Mouse (Mus musculus): ENCODE data around the gene Msgn1. TPM values are rescaled to one million over a fixed set of nuclear protein-coding genes. Genes with fewer than 3 reads are reported as not detected.

Msgn1 gene
- polyA plus RNA-seq, 1 experiment = not detected

DNA sequence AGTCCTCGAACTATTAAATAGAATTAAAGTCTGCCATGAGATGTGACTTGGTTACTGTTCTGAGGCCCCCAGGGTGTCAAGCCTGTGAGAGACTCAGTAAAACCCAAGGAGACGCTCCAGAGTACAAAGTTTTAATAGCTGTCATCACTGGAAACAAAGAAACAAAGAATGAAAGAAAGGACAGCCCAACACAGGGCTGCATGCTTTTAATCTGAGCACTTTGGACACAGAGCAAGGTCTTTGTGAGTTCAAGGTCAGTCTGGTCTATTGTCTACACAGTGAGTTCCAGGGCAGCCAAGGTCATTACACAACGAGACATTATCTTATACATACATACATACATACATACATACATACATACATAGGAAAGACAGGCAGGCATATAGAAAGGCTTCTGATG is 7.7 kb upstream of the Msgn1 start:
- H3K9me3 ChIP-seq (replicated peaks; ENCODE audit: control insufficient read depth, insufficient read depth, low read length, poor library complexity, severe bottlenecking) = no peaks in the 10 kb centered on the region
- TF ChIP-seq CTCF (IDR thresholded peaks at IDR 0.05; ENCODE audit: low read depth, low read length) (no peak), EP300 (IDR thresholded peaks at IDR 0.05; ENCODE audit: insufficient read depth, low read depth, low read length) (no peak), POLR2A (IDR thresholded peaks at IDR 0.05; ENCODE audit: insufficient read depth, low read length) (no peak)
- no peak overlapping the region for H3K4me3 ChIP-seq (ENCODE audit: low read depth, low read length)
- H3K36me3 ChIP-seq (ENCODE audit: control insufficient read depth, insufficient read depth, low read length, poor library complexity, severe bottlenecking) = no peaks in the 10 kb centered on the region
- no peaks in the 10 kb centered on the region for H3K27me3 ChIP-seq (ENCODE audit: control insufficient read depth, insufficient read depth, low read length, poor library complexity, severe bottlenecking)
- H3K4me1 ChIP-seq (ENCODE audit: control insufficient read depth, insufficient read depth, low read length) = no peaks in the 10 kb centered on the region
- no peak overlapping the region for H3K27ac ChIP-seq (ENCODE audit: insufficient read depth, low read length)
- no peak overlapping the region for H3K9ac ChIP-seq (ENCODE audit: low read depth, poor library complexity, severe bottlenecking)

DNA sequence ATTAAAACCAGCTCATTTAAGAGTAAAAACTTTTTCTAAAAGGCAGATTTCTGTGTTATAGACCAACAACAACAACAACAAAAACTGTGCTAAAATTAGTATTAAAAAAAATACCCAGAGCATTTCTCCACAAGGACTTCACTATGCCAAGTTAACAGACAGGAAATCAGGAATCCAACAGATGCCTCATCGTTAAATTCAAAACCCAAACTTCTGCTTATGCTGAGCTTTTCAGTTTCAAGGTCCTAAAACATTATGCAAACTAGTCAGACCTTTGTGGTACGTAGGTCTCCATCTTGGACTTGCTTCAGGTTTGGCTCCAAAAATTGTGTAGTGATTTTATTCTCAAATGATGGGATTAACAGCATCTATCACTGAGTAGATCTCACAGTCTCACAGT is 6.8 kb upstream of the Msgn1 start:
- Histone ChIP-seq H3K4me3 (ENCODE audit: low read depth, low read length) (no peak overlapping the region), H3K9ac (ENCODE audit: low read depth, poor library complexity, severe bottlenecking) (no peak overlapping the region), H3K36me3 (ENCODE audit: control insufficient read depth, insufficient read depth, low read length, poor library complexity, severe bottlenecking) (no peaks in the 10 kb centered on the region), H3K9me3 (replicated peaks; ENCODE audit: control insufficient read depth, insufficient read depth, low read length, poor library complexity, severe bottlenecking) (no peaks in the 10 kb centered on the region), H3K4me1 (ENCODE audit: control insufficient read depth, insufficient read depth, low read length) (no peaks in the 10 kb centered on the region), H3K27me3 (ENCODE audit: control insufficient read depth, insufficient read depth, low read length, poor library complexity, severe bottlenecking) (no peaks in the 10 kb centered on the region), H3K27ac (ENCODE audit: insufficient read depth, low read length) (no peak overlapping the region)
- TF ChIP-seq CTCF (IDR thresholded peaks at IDR 0.05; ENCODE audit: low read depth, low read length) (no peak), EP300 (IDR thresholded peaks at IDR 0.05; ENCODE audit: insufficient read depth, low read depth, low read length) (no peak), POLR2A (IDR thresholded peaks at IDR 0.05; ENCODE audit: insufficient read depth, low read length) (no peak)

DNA sequence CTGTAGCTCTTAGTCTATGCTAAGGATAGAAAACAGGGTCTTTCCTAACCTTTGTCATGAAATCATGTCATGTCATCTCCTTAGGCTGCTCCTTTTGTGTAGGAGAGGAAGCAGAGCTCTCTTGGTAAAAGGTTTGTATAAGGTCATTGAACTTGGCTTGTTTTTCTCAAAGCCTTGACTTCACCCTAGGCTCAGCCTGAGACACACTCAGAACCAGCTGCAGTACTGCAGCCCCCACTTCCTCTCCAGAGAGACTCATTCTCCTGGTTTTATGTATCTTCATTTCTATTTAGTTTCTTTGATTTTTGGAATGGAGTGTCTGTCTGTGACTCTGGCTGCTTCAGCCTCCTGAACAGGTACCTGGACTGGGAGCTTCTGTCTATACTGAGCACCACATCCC is 6.0 kb upstream of the Msgn1 start:
- Histone ChIP-seq H3K4me1 (ENCODE audit: control insufficient read depth, insufficient read depth, low read length) (no peaks in the 10 kb centered on the region), H3K4me3 (ENCODE audit: low read depth, low read length) (no peak overlapping the region), H3K36me3 (ENCODE audit: control insufficient read depth, insufficient read depth, low read length, poor library complexity, severe bottlenecking) (no peaks in the 10 kb centered on the region), H3K27me3 (ENCODE audit: control insufficient read depth, insufficient read depth, low read length, poor library complexity, severe bottlenecking) (no peaks in the 10 kb centered on the region), H3K9ac (ENCODE audit: low read depth, poor library complexity, severe bottlenecking) (no peak overlapping the region), H3K9me3 (replicated peaks; ENCODE audit: control insufficient read depth, insufficient read depth, low read length, poor library complexity, severe bottlenecking) (no peaks in the 10 kb centered on the region), H3K27ac (ENCODE audit: insufficient read depth, low read length) (no peak overlapping the region)
- TF ChIP-seq EP300 (IDR thresholded peaks at IDR 0.05; ENCODE audit: insufficient read depth, low read depth, low read length) = no peak
- no peak for TF ChIP-seq CTCF (IDR thresholded peaks at IDR 0.05; ENCODE audit: low read depth, low read length)
- no peak for TF ChIP-seq POLR2A (IDR thresholded peaks at IDR 0.05; ENCODE audit: insufficient read depth, low read length)

DNA sequence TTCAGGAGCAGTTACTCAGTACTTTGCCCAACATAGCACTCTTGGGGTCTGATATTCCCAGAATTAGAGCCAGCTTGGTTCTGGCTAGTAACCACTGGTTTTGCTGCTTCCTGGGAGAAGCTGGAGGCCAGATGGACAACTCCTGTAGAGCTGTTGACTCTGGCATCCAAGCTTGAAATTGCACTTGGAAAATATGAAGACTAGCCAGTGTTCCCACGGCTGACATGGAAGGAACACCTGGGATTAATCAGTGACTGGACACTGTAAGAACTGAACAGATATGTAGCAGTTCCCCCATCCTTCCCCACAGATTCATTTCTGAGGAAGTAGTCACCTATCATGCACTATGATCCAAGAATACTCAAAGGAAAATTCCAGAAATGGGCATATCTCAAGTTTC is 4.1 kb upstream of the Msgn1 start:
- TF ChIP-seq EP300 (IDR thresholded peaks at IDR 0.05; ENCODE audit: insufficient read depth, low read depth, low read length) = no peak
- TF ChIP-seq POLR2A (IDR thresholded peaks at IDR 0.05; ENCODE audit: insufficient read depth, low read length) = no peak
- no peaks in the 10 kb centered on the region for H3K9me3 ChIP-seq (replicated peaks; ENCODE audit: control insufficient read depth, insufficient read depth, low read length, poor library complexity, severe bottlenecking)
- no peak overlapping the region for H3K4me3 ChIP-seq (ENCODE audit: low read depth, low read length)
- H3K27me3 ChIP-seq (ENCODE audit: control insufficient read depth, insufficient read depth, low read length, poor library complexity, severe bottlenecking) = no peaks in the 10 kb centered on the region
- H3K36me3 ChIP-seq (ENCODE audit: control insufficient read depth, insufficient read depth, low read length, poor library complexity, severe bottlenecking) = no peaks in the 10 kb centered on the region
- H3K4me1 ChIP-seq (ENCODE audit: control insufficient read depth, insufficient read depth, low read length) = no peaks in the 10 kb centered on the region
- H3K9ac ChIP-seq (ENCODE audit: low read depth, poor library complexity, severe bottlenecking) = no peak overlapping the region
- H3K27ac ChIP-seq (ENCODE audit: insufficient read depth, low read length) = no peak overlapping the region

DNA sequence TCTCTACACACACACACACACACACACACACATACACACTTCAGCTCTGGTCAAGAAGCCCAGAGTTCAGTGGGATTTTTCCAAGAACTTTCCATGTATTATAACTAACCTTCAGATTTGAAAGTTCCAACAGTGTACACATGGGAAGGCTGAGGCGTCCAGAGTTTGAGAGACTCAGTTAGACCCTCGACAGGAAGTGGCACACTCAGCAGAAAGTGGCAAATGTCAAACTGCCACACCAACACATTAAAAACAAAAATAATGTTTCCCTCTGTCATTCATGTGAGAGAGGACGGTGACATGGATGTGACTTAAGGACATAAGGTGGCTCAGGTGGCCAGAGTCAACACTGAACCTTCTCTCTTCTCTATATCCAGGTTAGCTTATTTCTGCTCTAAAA is 1.6 kb upstream of the Msgn1 start:
- H3K27me3 ChIP-seq (ENCODE audit: control insufficient read depth, insufficient read depth, low read length, poor library complexity, severe bottlenecking) = no peaks in the 10 kb centered on the region
- TF ChIP-seq EP300 (IDR thresholded peaks at IDR 0.05; ENCODE audit: insufficient read depth, low read depth, low read length) (no peak), CTCF (IDR thresholded peaks at IDR 0.05; ENCODE audit: low read depth, low read length) (no peak), POLR2A (IDR thresholded peaks at IDR 0.05; ENCODE audit: insufficient read depth, low read length) (no peak)

DNA sequence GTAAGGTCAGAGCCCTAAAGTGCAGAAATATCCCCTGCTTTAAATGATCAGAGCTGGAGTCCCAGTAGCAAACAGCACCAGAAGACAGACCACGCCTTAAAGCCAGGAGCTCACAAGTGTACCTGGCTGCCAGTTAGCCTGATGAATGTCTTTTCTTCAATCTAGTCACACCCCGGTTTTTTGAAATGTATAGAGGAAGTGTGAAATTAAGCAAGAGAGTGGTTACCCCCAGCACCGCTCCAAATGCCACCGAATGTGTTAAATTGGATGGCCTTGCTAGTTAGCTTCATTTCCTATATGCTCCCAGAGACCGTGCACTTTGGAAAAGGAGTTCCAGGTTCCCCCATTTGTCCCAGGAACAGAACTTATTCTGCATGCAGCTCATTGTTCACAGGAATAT is 864 bp upstream of the Msgn1 start:
- no peaks in the 10 kb centered on the region for H3K36me3 ChIP-seq (ENCODE audit: control insufficient read depth, insufficient read depth, low read length, poor library complexity, severe bottlenecking)
- no peaks in the 10 kb centered on the region for H3K4me1 ChIP-seq (ENCODE audit: control insufficient read depth, insufficient read depth, low read length)
- H3K27me3 ChIP-seq (ENCODE audit: control insufficient read depth, insufficient read depth, low read length, poor library complexity, severe bottlenecking) = no peaks in the 10 kb centered on the region
- H3K4me3 ChIP-seq (ENCODE audit: low read depth, low read length) = no peak overlapping the region
- no peak overlapping the region for H3K27ac ChIP-seq (ENCODE audit: insufficient read depth, low read length)
- no peaks in the 10 kb centered on the region for H3K9me3 ChIP-seq (replicated peaks; ENCODE audit: control insufficient read depth, insufficient read depth, low read length, poor library complexity, severe bottlenecking)
- no peak overlapping the region for H3K9ac ChIP-seq (ENCODE audit: low read depth, poor library complexity, severe bottlenecking)
- TF ChIP-seq EP300 (IDR thresholded peaks at IDR 0.05; ENCODE audit: insufficient read depth, low read depth, low read length) = no peak
- TF ChIP-seq POLR2A (IDR thresholded peaks at IDR 0.05; ENCODE audit: insufficient read depth, low read length) = no peak
- TF ChIP-seq CTCF (IDR thresholded peaks at IDR 0.05; ENCODE audit: low read depth, low read length) = no peak

More for the DNA sequence above, 1.6 kb upstream of the Msgn1 start:
- no peaks in the 10 kb centered on the region for H3K36me3 ChIP-seq (ENCODE audit: control insufficient read depth, insufficient read depth, low read length, poor library complexity, severe bottlenecking)
- no peak overlapping the region for H3K9ac ChIP-seq (ENCODE audit: low read depth, poor library complexity, severe bottlenecking)
- H3K9me3 ChIP-seq (replicated peaks; ENCODE audit: control insufficient read depth, insufficient read depth, low read length, poor library complexity, severe bottlenecking) = no peaks in the 10 kb centered on the region
- no peak overlapping the region for H3K4me3 ChIP-seq (ENCODE audit: low read depth, low read length)
- H3K27ac ChIP-seq (ENCODE audit: insufficient read depth, low read length) = no peak overlapping the region
- H3K4me1 ChIP-seq (ENCODE audit: control insufficient read depth, insufficient read depth, low read length) = no peaks in the 10 kb centered on the region
